Mouse (Mus musculus): ENCODE data around the gene Cpe. TPM values are rescaled to one million over a fixed set of nuclear protein-coding genes. Genes with fewer than 3 reads are reported as not detected.

Gene Cpe
- total and polyA plus RNA-seq, 3 experiments, result 0.13 TPM; not detected in 2

GRCm38 (mm10) chr8:64631761-64632160 lies 61.1 kb downstream of the Cpe start:
- TF ChIP-seq MYC (IDR thresholded peaks at IDR 0.05; ENCODE audit: low read depth, low read length) (no peak), E2F4 (IDR thresholded peaks at IDR 0.05; ENCODE audit: insufficient replicate concordance, low read depth, low read length) (no peak), RAD21 (IDR thresholded peaks at IDR 0.05; ENCODE audit: low read depth, low read length) (no peak), CTCF (conservative IDR thresholded peaks at IDR 0.05 in 1 of 2, IDR thresholded peaks at IDR 0.05 in 1 of 2; ENCODE audit: low read depth in 2 of 2, low read length in 2 of 2) (no peak), ETS1 (conservative IDR thresholded peaks at IDR 0.05; ENCODE audit: low read depth, low read length) (no peak), MAX (IDR thresholded peaks at IDR 0.05; ENCODE audit: low read length) (no peak), ZNF384 (IDR thresholded peaks at IDR 0.05; ENCODE audit: low read depth, low read length) (no peak), CHD2 (IDR thresholded peaks at IDR 0.05; ENCODE audit: low read length) (no peak)
- H3K27me3 ChIP-seq (replicated peaks), result no peaks in the 10 kb centered on the region
- no peak for DNase-seq (ENCODE audit: extremely low read depth)
- H3K27ac ChIP-seq (ENCODE audit: insufficient read depth, low read depth), result no peak overlapping the region
- no peaks in the 10 kb centered on the region for H3K36me3 ChIP-seq (replicated peaks in 1 of 2; ENCODE audit: control insufficient read depth in 1 of 2, insufficient read depth in 1 of 2, low read length in 1 of 2)
- dilution Hi-C loops (cut with MboI; ENCODE audit: extremely low pct_ligation_motif_present, extremely low pct_unique_long_range_greater_than_20kb, low sequenced_read_pairs) (no loop called here), in situ Hi-C loops (cut with MboI; ENCODE audit: low pct_ligation_motif_present, low pct_unique_long_range_greater_than_20kb, low sequenced_read_pairs) (no loop called here)
- H3K79me2 ChIP-seq (replicated peaks; ENCODE audit: control insufficient read depth, extremely low read depth, insufficient read depth, poor library complexity, severe bottlenecking), result no peaks in the 10 kb centered on the region
- no peak overlapping the region for H3K9ac ChIP-seq (ENCODE audit: insufficient read depth, low read depth)
- no peaks in the 10 kb centered on the region for H3K4me1 ChIP-seq (ENCODE audit: control insufficient read depth in 1 of 2, insufficient read depth in 2 of 2)
- no peak overlapping the region for H3K4me3 ChIP-seq (replicated peaks in 1 of 3; ENCODE audit: low read depth in 2 of 3, low read length in 2 of 3, poor library complexity in 1 of 3)
- H3K4me2 ChIP-seq (ENCODE audit: insufficient read depth, low read depth, poor library complexity, severe bottlenecking), result no peak overlapping the region
- H3K9me3 ChIP-seq (replicated peaks; ENCODE audit: low read length), result no peaks in the 10 kb centered on the region

GRCm38 (mm10) chr8:64629034-64629760 lies 63.7 kb downstream of the Cpe start:
- DNase-seq (ENCODE audit: extremely low read depth), result no peak
- dilution Hi-C loops (cut with MboI; ENCODE audit: extremely low pct_ligation_motif_present, extremely low pct_unique_long_range_greater_than_20kb, low sequenced_read_pairs) (no loop called here), in situ Hi-C loops (cut with MboI; ENCODE audit: low pct_ligation_motif_present, low pct_unique_long_range_greater_than_20kb, low sequenced_read_pairs) (no loop called here)
- H3K79me2 ChIP-seq (replicated peaks; ENCODE audit: control insufficient read depth, extremely low read depth, insufficient read depth, poor library complexity, severe bottlenecking), result no peaks in the 10 kb centered on the region
- no peak for TF ChIP-seq KAT2A (IDR thresholded peaks at IDR 0.05; ENCODE audit: insufficient replicate concordance, low read length)
- no peak for TF ChIP-seq SMC3 (IDR thresholded peaks at IDR 0.05; ENCODE audit: low read depth, low read length)
- no peak for TF ChIP-seq MYC (IDR thresholded peaks at IDR 0.05; ENCODE audit: low read depth, low read length)
- no peak for TF ChIP-seq IRF4 (IDR thresholded peaks at IDR 0.05; ENCODE audit: low read depth, low read length)
- no peak for TF ChIP-seq ZMIZ1 (IDR thresholded peaks at IDR 0.05; ENCODE audit: low read depth, low read length)
- TF ChIP-seq RAD21 (IDR thresholded peaks at IDR 0.05; ENCODE audit: low read depth, low read length), result no peak
- TF ChIP-seq EP300 (IDR thresholded peaks at IDR 0.05; ENCODE audit: low read length), result no peak
- no peak for TF ChIP-seq HCFC1 (IDR thresholded peaks at IDR 0.05; ENCODE audit: low read depth, low read length)
- no peak overlapping the region for H3K4me3 ChIP-seq (replicated peaks in 1 of 3; ENCODE audit: low read depth in 2 of 3, low read length in 2 of 3, poor library complexity in 1 of 3)
- H3K27ac ChIP-seq (ENCODE audit: insufficient read depth, low read depth), result no peak overlapping the region
- no peaks in the 10 kb centered on the region for H3K36me3 ChIP-seq (replicated peaks in 1 of 2; ENCODE audit: control insufficient read depth in 1 of 2, insufficient read depth in 1 of 2, low read length in 1 of 2)
- no peak overlapping the region for H3K9ac ChIP-seq (ENCODE audit: insufficient read depth, low read depth)
- no peaks in the 10 kb centered on the region for H3K27me3 ChIP-seq (replicated peaks)
- no peak overlapping the region for H3K4me2 ChIP-seq (ENCODE audit: insufficient read depth, low read depth, poor library complexity, severe bottlenecking)
- no peaks in the 10 kb centered on the region for H3K4me1 ChIP-seq (ENCODE audit: control insufficient read depth in 1 of 2, insufficient read depth in 2 of 2)
- H3K9me3 ChIP-seq (replicated peaks; ENCODE audit: low read length), result peaks cover 3% of the 10 kb centered on the region

Data from CH12.LX (cell line).